Comparison of ENCODE assay signal across 8 mouse cellular contexts in genomic region chr4:155803340-155804041, GRCm38 (mm10). TPM values are rescaled to one million over a fixed set of nuclear protein-coding genes. Genes with fewer than 3 reads are reported as not detected.
DNase-seq lines count a peak whose midpoint lies in the region; ATAC-seq and TF ChIP-seq lines count a peak whose summit lies in the region.

No protein-coding gene starts in this region.

- H3K4me3 ChIP-seq in forebrain, embryonic 11.5 days (ENCODE audit: low read depth, low read length): peak overlapping the region; percentile 91
- peak overlapping the region; percentile 84 for H3K4me3 ChIP-seq in heart, postnatal 0 days (ENCODE audit: low read depth, low read length)
- H3K4me3 ChIP-seq in liver, embryonic 16.5 days (ENCODE audit: low read depth, low read length): peak overlapping the region; percentile 72
- H3K4me3 ChIP-seq in neural tube, embryonic 13.5 days: peak overlapping the region; percentile 70
- peak overlapping the region; percentile 96 for H3K4me3 ChIP-seq in testis, adult 2 months (ENCODE audit: control insufficient read depth, low read depth, low read length)

- no peak for TF ChIP-seq CTCF in heart, postnatal 0 days (IDR thresholded peaks at IDR 0.05; ENCODE audit: low read depth)
- TF ChIP-seq CTCF in testis, adult 2 months (IDR thresholded peaks at IDR 0.05; ENCODE audit: control insufficient read depth, insufficient read depth, insufficient replicate concordance, low read depth, low read length): no peak

- DNase-seq in CD8-positive naive resting alpha-beta T cell, adult 2 months (ENCODE audit: low read depth in 2 of 2, low spot score in 2 of 2): peak; percentile 95
- peak; percentile 93 for DNase-seq in c-Kit-positive CD71-negative TER-119-negative erythroid progenitor cells, embryonic 14.5 days (ENCODE audit: low read depth)
- DNase-seq in forebrain, embryonic 11.5 days (ENCODE audit: low spot score): peak; percentile 98
- DNase-seq in heart, postnatal 0 days (ENCODE audit: low spot score): peak; percentile 92
- peak; percentile 98 for DNase-seq in kidney, postnatal 4 days

- H3K27ac ChIP-seq in forebrain, embryonic 11.5 days (ENCODE audit: low read depth, low read length): peak overlapping the region; percentile 48; the same call in 1 of the 2 replicates
- H3K27ac ChIP-seq in heart, postnatal 0 days (ENCODE audit: low read depth): peak overlapping the region; percentile 73
- peak overlapping the region; percentile 60 for H3K27ac ChIP-seq in liver, embryonic 16.5 days (ENCODE audit: low read length)
- H3K27ac ChIP-seq in neural tube, embryonic 13.5 days (replicated peaks): peak overlapping the region; percentile 70
- H3K27ac ChIP-seq in testis, adult 2 months (ENCODE audit: control insufficient read depth, insufficient read depth, low read depth, low read length): peak overlapping the region; percentile 83

- peak overlapping the region; percentile 90 for H3K9ac ChIP-seq in forebrain, embryonic 11.5 days (ENCODE audit: low read length)
- H3K9ac ChIP-seq in heart, postnatal 0 days (replicated peaks; ENCODE audit: low read depth, low read length): peak overlapping the region; percentile 83
- H3K9ac ChIP-seq in liver, embryonic 16.5 days (ENCODE audit: low read depth, low read length): peak overlapping the region; percentile 75
- H3K9ac ChIP-seq in neural tube, embryonic 13.5 days: peak overlapping the region; percentile 81

- peaks cover 5% of the 10 kb centered on the region; the same call in 1 of the 2 replicates for H3K4me1 ChIP-seq in forebrain, embryonic 11.5 days (replicated peaks; ENCODE audit: control insufficient read depth, insufficient read depth, low read length)
- H3K4me1 ChIP-seq in heart, postnatal 0 days (ENCODE audit: control insufficient read depth, insufficient read depth): peaks cover 16% of the 10 kb centered on the region
- peaks cover 17% of the 10 kb centered on the region for H3K4me1 ChIP-seq in liver, embryonic 16.5 days (ENCODE audit: control insufficient read depth, low read depth, low read length)
- H3K4me1 ChIP-seq in neural tube, embryonic 13.5 days (replicated peaks): peaks cover 25% of the 10 kb centered on the region
- peaks cover 7% of the 10 kb centered on the region for H3K4me1 ChIP-seq in testis, adult 2 months (ENCODE audit: control insufficient read depth, insufficient read depth, low read length)

- no peaks in the 10 kb centered on the region; the same call in 1 of the 2 replicates for H3K27me3 ChIP-seq in forebrain, embryonic 11.5 days (ENCODE audit: control insufficient read depth, insufficient read depth, low read length)
- H3K27me3 ChIP-seq in heart, postnatal 0 days (ENCODE audit: control insufficient read depth, insufficient read depth, low read length): no peaks in the 10 kb centered on the region
- no peaks in the 10 kb centered on the region for H3K27me3 ChIP-seq in liver, embryonic 16.5 days (ENCODE audit: control insufficient read depth, insufficient read depth, low read depth, low read length)
- H3K27me3 ChIP-seq in neural tube, embryonic 13.5 days: no peaks in the 10 kb centered on the region
- no peaks in the 10 kb centered on the region for H3K27me3 ChIP-seq in testis, adult 2 months (ENCODE audit: control insufficient read depth, insufficient read depth, low read length)

- H3K36me3 ChIP-seq in forebrain, embryonic 11.5 days (ENCODE audit: control insufficient read depth, insufficient read depth, low read length): no peaks in the 10 kb centered on the region; the same call in none of the 2 replicates
- peaks cover 29% of the 10 kb centered on the region for H3K36me3 ChIP-seq in heart, postnatal 0 days (replicated peaks; ENCODE audit: control insufficient read depth, insufficient read depth, low read length)
- H3K36me3 ChIP-seq in liver, embryonic 16.5 days (ENCODE audit: control insufficient read depth, insufficient read depth): peaks cover 14% of the 10 kb centered on the region
- peaks cover 25% of the 10 kb centered on the region for H3K36me3 ChIP-seq in neural tube, embryonic 13.5 days
- H3K36me3 ChIP-seq in testis, adult 2 months (ENCODE audit: control insufficient read depth, insufficient read depth, low read length): peaks cover 4% of the 10 kb centered on the region

- peak; percentile 81 for TF ChIP-seq EP300 in heart, postnatal 0 days (IDR thresholded peaks at IDR 0.05; ENCODE audit: low read depth)

- H3K4me2 ChIP-seq in forebrain, embryonic 11.5 days (ENCODE audit: low read depth, low read length, severe bottlenecking): peak overlapping the region; percentile 60
- H3K4me2 ChIP-seq in heart, postnatal 0 days (ENCODE audit: low read depth, low read length): peak overlapping the region; percentile 85
- peak overlapping the region; percentile 92 for H3K4me2 ChIP-seq in liver, embryonic 16.5 days (ENCODE audit: low read depth, low read length)
- H3K4me2 ChIP-seq in neural tube, embryonic 13.5 days: peak overlapping the region; percentile 80

- ATAC-seq in forebrain, embryonic 11.5 days (replicated peaks; ENCODE audit: low FRiP score): peak; percentile 97
- ATAC-seq in heart, postnatal 0 days (ENCODE audit: insufficient read depth, low read depth): peak; percentile 99
- ATAC-seq in liver, embryonic 16.5 days (ENCODE audit: low read depth): peak; percentile 99
- ATAC-seq in neural tube, embryonic 13.5 days (ENCODE audit: low read depth): peak; percentile 96

- H3K9me3 ChIP-seq in forebrain, embryonic 11.5 days (ENCODE audit: control insufficient read depth, low read length): no peaks in the 10 kb centered on the region
- H3K9me3 ChIP-seq in heart, postnatal 0 days (replicated peaks; ENCODE audit: control insufficient read depth, low read length): no peaks in the 10 kb centered on the region
- H3K9me3 ChIP-seq in liver, embryonic 16.5 days (replicated peaks; ENCODE audit: control insufficient read depth, low read length): no peaks in the 10 kb centered on the region
- H3K9me3 ChIP-seq in neural tube, embryonic 13.5 days: no peaks in the 10 kb centered on the region

- TF ChIP-seq POLR2A in testis, adult 2 months (IDR thresholded peaks at IDR 0.05; ENCODE audit: control insufficient read depth, low read depth, low read length): peak; percentile 79

- WGBS in forebrain, embryonic 11.5 days: under 1% methylated on average over 58 of the region's 58 CpGs
- under 1% methylated on average over 56 of the region's 58 CpGs for WGBS in heart, postnatal 0 days
- WGBS in liver, embryonic 16.5 days (ENCODE audit: insufficient replicate concordance): under 1% methylated on average over 57 of the region's 58 CpGs
- under 1% methylated on average over 58 of the region's 58 CpGs for WGBS in neural tube, embryonic 13.5 days

RNA-seq across cellular contexts. Expression of gene Mrpl20, which starts 0.8 kb away (rescaled TPM):
- polyA plus RNA-seq in forebrain, embryonic 11.5 days (2014; fragmentation: Nextera tagmentation; extraction: Ambion mirVana): 203 and 223 TPM in 2 replicates
- total RNA-seq in heart, postnatal 0 days (2014; rRNA removed; ENCODE audit: low replicate concordance): 32.2 and 91.4 TPM in 2 replicates
- polyA plus RNA-seq in heart, postnatal 0 days (2015; fragmentation: Nextera tagmentation; extraction: Ambion mirVana): 188 and 207 TPM in 2 replicates
- polyA plus RNA-seq in liver, embryonic 16.5 days (2015; fragmentation: Nextera tagmentation; extraction: Ambion mirVana): 115 and 133 TPM in 2 replicates
- 249 and 265 TPM in 2 replicates for polyA plus RNA-seq in neural tube, embryonic 13.5 days (2015; fragmentation: Nextera tagmentation; extraction: Ambion mirVana)
- 134 and 144 TPM in 2 replicates for polyA plus RNA-seq in testis, adult 2 months (2012; rRNA removed)

RNA-seq across cellular contexts. Expression of gene Ccnl2, which starts 8.8 kb away (rescaled TPM):
- 162 and 186 TPM in 2 replicates for polyA plus RNA-seq in forebrain, embryonic 11.5 days (2014; fragmentation: Nextera tagmentation; extraction: Ambion mirVana)
- total RNA-seq in heart, postnatal 0 days (2014; rRNA removed; ENCODE audit: low replicate concordance): 58.7 and 80.7 TPM in 2 replicates
- polyA plus RNA-seq in heart, postnatal 0 days (2015; fragmentation: Nextera tagmentation; extraction: Ambion mirVana): 79.6 and 83.0 TPM in 2 replicates
- 69.7 and 79.8 TPM in 2 replicates for polyA plus RNA-seq in liver, embryonic 16.5 days (2015; fragmentation: Nextera tagmentation; extraction: Ambion mirVana)
- 155 and 185 TPM in 2 replicates for polyA plus RNA-seq in neural tube, embryonic 13.5 days (2015; fragmentation: Nextera tagmentation; extraction: Ambion mirVana)
- 35.4 and 38.4 TPM in 2 replicates for polyA plus RNA-seq in testis, adult 2 months (2012; rRNA removed)

RNA-seq across cellular contexts. Expression of gene Ankrd65, which starts 13.3 kb away (rescaled TPM):
- not detected in 2 replicates for polyA plus RNA-seq in forebrain, embryonic 11.5 days (2014; fragmentation: Nextera tagmentation; extraction: Ambion mirVana)
- not detected in 2 replicates for total RNA-seq in heart, postnatal 0 days (2014; rRNA removed; ENCODE audit: low replicate concordance)
- polyA plus RNA-seq in heart, postnatal 0 days (2015; fragmentation: Nextera tagmentation; extraction: Ambion mirVana): 0.26 TPM in 1 of 2 replicates, not detected in the other
- polyA plus RNA-seq in liver, embryonic 16.5 days (2015; fragmentation: Nextera tagmentation; extraction: Ambion mirVana): 0.08 TPM in 1 of 2 replicates, not detected in the other
- polyA plus RNA-seq in neural tube, embryonic 13.5 days (2015; fragmentation: Nextera tagmentation; extraction: Ambion mirVana): not detected in 2 replicates
- 0.08 and 0.27 TPM in 2 replicates for polyA plus RNA-seq in testis, adult 2 months (2012; rRNA removed)

RNA-seq across cellular contexts. Expression of gene Tmem88b, which starts 17.8 kb away (rescaled TPM):
- 0.15 and 0.43 TPM in 2 replicates for polyA plus RNA-seq in forebrain, embryonic 11.5 days (2014; fragmentation: Nextera tagmentation; extraction: Ambion mirVana)
- total RNA-seq in heart, postnatal 0 days (2014; rRNA removed; ENCODE audit: low replicate concordance): 3.4 and 4.2 TPM in 2 replicates
- polyA plus RNA-seq in heart, postnatal 0 days (2015; fragmentation: Nextera tagmentation; extraction: Ambion mirVana): 2.5 and 2.9 TPM in 2 replicates
- polyA plus RNA-seq in liver, embryonic 16.5 days (2015; fragmentation: Nextera tagmentation; extraction: Ambion mirVana): 0.12 and 0.19 TPM in 2 replicates
- polyA plus RNA-seq in neural tube, embryonic 13.5 days (2015; fragmentation: Nextera tagmentation; extraction: Ambion mirVana): 0.49 and 1.1 TPM in 2 replicates
- polyA plus RNA-seq in testis, adult 2 months (2012; rRNA removed): 1.0 TPM in 2 replicates

RNA-seq across cellular contexts. Expression of gene Aurkaip1, which starts 27.6 kb away (rescaled TPM):
- polyA plus RNA-seq in forebrain, embryonic 11.5 days (2014; fragmentation: Nextera tagmentation; extraction: Ambion mirVana): 132 and 141 TPM in 2 replicates
- total RNA-seq in heart, postnatal 0 days (2014; rRNA removed; ENCODE audit: low replicate concordance): 122 and 146 TPM in 2 replicates
- 155 TPM in 2 replicates for polyA plus RNA-seq in heart, postnatal 0 days (2015; fragmentation: Nextera tagmentation; extraction: Ambion mirVana)
- polyA plus RNA-seq in liver, embryonic 16.5 days (2015; fragmentation: Nextera tagmentation; extraction: Ambion mirVana): 91.8 and 99.9 TPM in 2 replicates
- polyA plus RNA-seq in neural tube, embryonic 13.5 days (2015; fragmentation: Nextera tagmentation; extraction: Ambion mirVana): 139 and 145 TPM in 2 replicates
- polyA plus RNA-seq in testis, adult 2 months (2012; rRNA removed): 108 and 116 TPM in 2 replicates

Comparison
In these comparisons a context has a peak if more than half of its experiments do, and no peak if none do; other contexts are left out.
1. Peak in every context shown above with its lines: DNase-seq, ATAC-seq, H3K4me3 ChIP-seq and H3K27ac ChIP-seq.